Mouse (Mus musculus) MEL (cell line): ENCODE data around the gene Rad54l2. TPM values are rescaled to one million over a fixed set of nuclear protein-coding genes. Genes with fewer than 3 reads are reported as not detected.

Source experiments
- DNase-seq: peaks from one replicate; pipeline ENCODE4 v3.0.0; 2011; ENCODE audit warnings: low read depth, low spot score
- H3K27ac ChIP-seq: 2 replicates; pipeline ENCODE4 v1.5.1; 2012; ENCODE audit warnings: low read depth, mild to moderate bottlenecking, control low read depth, low read length, moderate library complexity; ENCODE audit not compliant: control insufficient read depth
- H3K27me3 ChIP-seq, 2 experiments: fragments of 150-350 bp in 1 of 2; sonication (generic) in 1 of 2; 2 replicates each; pipeline ENCODE4 v1.6.1; 2012; ENCODE audit warnings: low read length in 2 of 2, mild to moderate bottlenecking in 2 of 2, improper control_type of control experiment in 1 of 2, moderate library complexity in 1 of 2; ENCODE audit not compliant: insufficient read depth in 2 of 2, control insufficient read depth in 1 of 2
- H3K36me3 ChIP-seq, 2 experiments: 2 replicates each; pipeline ENCODE4 v1.6.1; 2012 to 2014; ENCODE audit warnings: low read length in 2 of 2, improper control_type of control experiment in 1 of 2, inconsistent platforms in 1 of 2, mild to moderate bottlenecking in 1 of 2; ENCODE audit not compliant: insufficient read depth in 2 of 2, control insufficient read depth in 1 of 2
- H3K4me1 ChIP-seq, 2 experiments: fragments of 150-350 bp in 1 of 2; sonication (generic) in 1 of 2; 2 replicates each; pipeline ENCODE4 v1.6.1; 2012; ENCODE audit warnings: low read length in 2 of 2, improper control_type of control experiment in 1 of 2, mild to moderate bottlenecking in 1 of 2; ENCODE audit not compliant: insufficient read depth in 2 of 2, control insufficient read depth in 1 of 2
- H3K4me3 ChIP-seq, 2 experiments: fragments of 150-350 bp in 1 of 2; sonication (generic) in 1 of 2; 2 replicates each; pipeline ENCODE4 v1.5.1; 2012; ENCODE audit warnings: low read depth in 2 of 2, low read length in 2 of 2, mild to moderate bottlenecking in 2 of 2, moderate library complexity in 2 of 2, control low read depth in 1 of 2, improper control_type of control experiment in 1 of 2; ENCODE audit not compliant: control insufficient read depth in 1 of 2, insufficient read depth in 1 of 2
- H3K79me2 ChIP-seq: 2 replicates; pipeline ENCODE4 v1.6.1; 2012; ENCODE audit warnings: mild to moderate bottlenecking, low read length, moderate library complexity; ENCODE audit not compliant: control insufficient read depth, poor library complexity, insufficient read depth
- H3K9ac ChIP-seq: 2 replicates; pipeline ENCODE4 v1.6.1; 2012; ENCODE audit warnings: low read depth, mild to moderate bottlenecking, control low read depth, low read length, moderate library complexity; ENCODE audit not compliant: control insufficient read depth, poor library complexity, severe bottlenecking
- H3K9me3 ChIP-seq: fragments of 150-350 bp; sonication (generic); replicated peaks from 2 replicates; pipeline ENCODE4 v1.6.1; 2012; ENCODE audit warnings: mild to moderate bottlenecking, low read length, improper control_type of control experiment, moderate library complexity; ENCODE audit not compliant: insufficient read depth
- CHD1 ChIP-seq: IDR thresholded peaks from 2 replicates; pipeline ENCODE4 v1.6.1; 2012; ENCODE audit warnings: low read depth, mild to moderate bottlenecking, inconsistent platforms, low read length, improper control_type of control experiment
- CHD2 ChIP-seq: IDR thresholded peaks from 2 replicates; pipeline ENCODE4 v1.6.1; 2011; ENCODE audit warnings: low read length, improper control_type of control experiment
- EP300 ChIP-seq, 2 experiments: IDR thresholded peaks; 2 replicates each; pipeline ENCODE4 v1.6.1; 2011; ENCODE audit warnings: improper control_type of control experiment in 2 of 2, low read length in 2 of 2, low read depth in 1 of 2, mild to moderate bottlenecking in 1 of 2
- ETS1 ChIP-seq: IDR thresholded peaks from 2 replicates; pipeline ENCODE4 v1.6.1; 2012; ENCODE audit warnings: low read depth, mild to moderate bottlenecking, inconsistent platforms, low read length, improper control_type of control experiment, moderate library complexity
- GATA1 ChIP-seq: IDR thresholded peaks from 2 replicates; pipeline ENCODE4 v1.6.1; 2011; ENCODE audit warnings: low read depth, low read length, improper control_type of control experiment
- HCFC1 ChIP-seq: IDR thresholded peaks from 2 replicates; pipeline ENCODE4 v1.6.1; 2012; ENCODE audit warnings: low read depth, mild to moderate bottlenecking, inconsistent platforms, low read length, improper control_type of control experiment, moderate library complexity
- JUND ChIP-seq: IDR thresholded peaks from 2 replicates; pipeline ENCODE4 v1.6.1; 2011; ENCODE audit warnings: low read depth, mild to moderate bottlenecking, improper control_type of control experiment, low read length
- KAT2A ChIP-seq: conservative IDR thresholded peaks from 2 replicates; pipeline ENCODE4 v1.6.1; 2012; ENCODE audit warnings: low read depth, low read length, improper control_type of control experiment, inconsistent platforms
- MAFK ChIP-seq: IDR thresholded peaks from 2 replicates; pipeline ENCODE4 v1.6.1; 2011; ENCODE audit warnings: low read depth, mild to moderate bottlenecking, low read length, improper control_type of control experiment, borderline replicate concordance
- MEF2A ChIP-seq: IDR thresholded peaks from 2 replicates; pipeline ENCODE4 v1.6.1; 2014; ENCODE audit warnings: low read depth, mild to moderate bottlenecking, inconsistent platforms, low read length, improper control_type of control experiment; ENCODE audit not compliant: poor library complexity, insufficient replicate concordance, severe bottlenecking; ENCODE audit errors: extremely low read depth
- MYB ChIP-seq: IDR thresholded peaks from 2 replicates; pipeline ENCODE4 v1.6.1; 2011; ENCODE audit warnings: mild to moderate bottlenecking, low read depth, low read length, improper control_type of control experiment
- NELFE ChIP-seq: IDR thresholded peaks from 2 replicates; pipeline ENCODE4 v1.6.1; 2011; ENCODE audit warnings: low read depth, low read length, improper control_type of control experiment
- POLR2AphosphoS5 ChIP-seq: IDR thresholded peaks from 2 replicates; pipeline ENCODE4 v1.6.1; 2012; ENCODE audit warnings: low read depth, borderline replicate concordance, mild to moderate bottlenecking, inconsistent platforms, low read length, moderate library complexity, mixed read lengths
- SIN3A ChIP-seq: IDR thresholded peaks from 2 replicates; pipeline ENCODE4 v1.6.1; 2012; ENCODE audit warnings: low read length, improper control_type of control experiment, inconsistent platforms
- SMC3 ChIP-seq: IDR thresholded peaks from 2 replicates; pipeline ENCODE4 v1.6.1; 2011; ENCODE audit warnings: low read depth, low read length, improper control_type of control experiment
- TAL1 ChIP-seq: IDR thresholded peaks from 2 replicates; pipeline ENCODE4 v1.6.1; 2012; ENCODE audit warnings: mild to moderate bottlenecking, inconsistent platforms, low read length, moderate library complexity, mixed read lengths
- TBP ChIP-seq: IDR thresholded peaks from 2 replicates; pipeline ENCODE4 v1.8.0; 2011; ENCODE audit warnings: low read depth, low read length, improper control_type of control experiment
- UBTF ChIP-seq: IDR thresholded peaks from 2 replicates; pipeline ENCODE4 v1.6.1; 2012; ENCODE audit warnings: low read depth, mild to moderate bottlenecking, inconsistent platforms, low read length, improper control_type of control experiment, moderate library complexity, borderline replicate concordance; ENCODE audit not compliant: insufficient read depth
- USF2 ChIP-seq, 2 experiments: IDR thresholded peaks; 2 replicates each; pipeline ENCODE4 v1.6.1; 2011 to 2012; ENCODE audit warnings: improper control_type of control experiment in 2 of 2, low read length in 2 of 2, borderline replicate concordance in 1 of 2, inconsistent platforms in 1 of 2, low read depth in 1 of 2, mild to moderate bottlenecking in 1 of 2; ENCODE audit not compliant: insufficient read depth in 1 of 2
- ZC3H11A ChIP-seq: IDR thresholded peaks from 2 replicates; pipeline ENCODE4 v1.6.1; 2012; ENCODE audit warnings: low read depth, mild to moderate bottlenecking, inconsistent platforms, low read length, improper control_type of control experiment
- ZKSCAN1 ChIP-seq: IDR thresholded peaks from 2 replicates; pipeline ENCODE4 v1.6.1; 2012; ENCODE audit warnings: low read depth, mild to moderate bottlenecking, inconsistent platforms, low read length, improper control_type of control experiment, moderate library complexity
- polyA plus RNA-seq, 2 experiments: library from polyadenylated mRNA; stranded (reverse) in 1 of 2; unstranded in 1 of 2; fragments of >175 nt in 1 of 2; fragments of >200 nt in 1 of 2; gene quantifications; 2 replicates each; pipeline versions ENCODE4 v1.2.1 to v1.2.4; 2012; ENCODE audit warnings: low replicate concordance in 2 of 2, low read depth in 1 of 2; ENCODE audit not compliant: insufficient read length in 2 of 2, insufficient read depth in 1 of 2, missing spikeins in 1 of 2
- total RNA-seq: library from RNA; depleted of rRNA; stranded (reverse); fragments of 300-350 nt; gene quantifications from 2 replicates; pipeline ENCODE4 v1.2.3, GENCODE M21; 2012

Gene Rad54l2
- total and polyA plus RNA-seq, 3 experiments: 11.9 to 27.2 (median 15.5) TPM

DNA sequence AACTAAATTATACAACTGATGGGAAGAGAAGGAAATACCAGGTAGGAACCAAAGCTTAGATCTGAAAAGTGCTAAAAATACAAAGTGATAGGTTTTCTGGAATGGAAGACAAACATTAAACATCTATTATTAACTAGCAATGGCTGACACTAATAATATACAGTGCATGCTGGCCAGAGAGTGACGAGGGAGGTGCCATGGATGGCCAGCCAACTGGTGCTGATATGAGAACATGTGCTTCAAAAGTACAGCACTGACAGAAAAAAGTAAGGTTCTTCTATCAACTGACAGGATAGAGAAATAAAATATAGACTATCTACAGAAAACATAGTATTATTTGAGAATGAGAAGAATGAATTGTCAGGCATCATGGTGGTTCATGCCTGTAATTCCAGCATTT is 12.9 kb downstream of the Rad54l2 start:
- TF ChIP-seq ZKSCAN1: no peak
- TF ChIP-seq UBTF: no peak
- no peak for TF ChIP-seq POLR2AphosphoS5
- no peak for TF ChIP-seq SIN3A
- no peak for TF ChIP-seq MYB
- no peak for TF ChIP-seq NELFE
- TF ChIP-seq ETS1: no peak
- TF ChIP-seq TAL1: no peak
- TF ChIP-seq SMC3: no peak
- TF ChIP-seq MEF2A: no peak
- no peak for TF ChIP-seq MAFK
- no peak for TF ChIP-seq JUND
- TF ChIP-seq CHD1: no peak
- TF ChIP-seq GATA1: no peak
- TF ChIP-seq TBP: no peak
- TF ChIP-seq KAT2A: no peak
- TF ChIP-seq EP300 (IDR thresholded peaks at IDR 0.05; ENCODE audit: low read depth in 1 of 2, low read length in 2 of 2): no peak
- no peak for TF ChIP-seq HCFC1
- TF ChIP-seq USF2 (IDR thresholded peaks at IDR 0.05; ENCODE audit: borderline replicate concordance in 1 of 2, insufficient read depth in 1 of 2, low read depth in 1 of 2, low read length in 2 of 2): no peak
- TF ChIP-seq CHD2: no peak
- H3K36me3 ChIP-seq: peaks cover 0 to 11% of the 10 kb centered on the region in 2 experiments; a peak in 3 of 4 replicates
- H3K4me1 ChIP-seq: peaks cover 7 to 10% of the 10 kb centered on the region in 2 experiments

DNA sequence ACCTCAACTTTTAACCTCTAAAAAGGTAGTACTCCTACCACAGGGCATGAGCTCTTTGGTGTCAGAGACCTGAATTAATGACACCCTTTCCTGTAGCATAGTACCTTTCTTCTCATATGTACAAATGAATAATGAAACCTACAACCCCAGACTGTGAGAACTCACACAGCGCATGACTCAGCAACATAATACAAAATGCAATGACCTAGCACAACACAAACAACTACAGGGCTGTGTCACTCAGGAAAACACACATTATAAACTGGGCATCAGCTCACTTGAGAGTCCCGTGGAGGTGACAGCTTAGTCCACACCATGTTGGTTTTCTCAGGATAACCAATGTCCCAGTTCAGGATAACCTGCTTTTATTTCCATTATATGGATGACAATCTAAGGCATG is 17.2 kb downstream of the Rad54l2 start:
- no peak for TF ChIP-seq ZC3H11A
- no peak for TF ChIP-seq JUND
- peaks cover 6% of the 10 kb centered on the region; the same call in 1 of the 2 replicates for H3K79me2 ChIP-seq
- H3K27ac ChIP-seq: no peak overlapping the region
- H3K36me3 ChIP-seq: peaks cover 0 to 28% of the 10 kb centered on the region in 2 experiments; a peak in 2 of 4 replicates
- H3K4me3 ChIP-seq: no peak overlapping the region
- no peaks in the 10 kb centered on the region for H3K9me3 ChIP-seq
- peaks cover 16 to 18% of the 10 kb centered on the region in 2 experiments for H3K4me1 ChIP-seq
- no peak for DNase-seq
- no peak overlapping the region for H3K9ac ChIP-seq
- no peaks in the 10 kb centered on the region for H3K27me3 ChIP-seq

More for the DNA sequence above, 12.9 kb downstream of the Rad54l2 start:
- H3K4me3 ChIP-seq: no peak overlapping the region
- peaks cover 6% of the 10 kb centered on the region; the same call in 1 of the 2 replicates for H3K79me2 ChIP-seq
- H3K27ac ChIP-seq: no peak overlapping the region
- H3K27me3 ChIP-seq: no peaks in the 10 kb centered on the region
- no peak for DNase-seq
- no peak overlapping the region for H3K9ac ChIP-seq
- H3K9me3 ChIP-seq: no peaks in the 10 kb centered on the region
